Mouse (Mus musculus) testis, postnatal 10 days (tissue): ENCODE results near the gene Shb.

Source experiments
- DNase-seq: peaks from one replicate; pipeline ENCODE4 v3.0.0; 2021; ENCODE audit warnings: low spot score

Shb gene

DNA sequence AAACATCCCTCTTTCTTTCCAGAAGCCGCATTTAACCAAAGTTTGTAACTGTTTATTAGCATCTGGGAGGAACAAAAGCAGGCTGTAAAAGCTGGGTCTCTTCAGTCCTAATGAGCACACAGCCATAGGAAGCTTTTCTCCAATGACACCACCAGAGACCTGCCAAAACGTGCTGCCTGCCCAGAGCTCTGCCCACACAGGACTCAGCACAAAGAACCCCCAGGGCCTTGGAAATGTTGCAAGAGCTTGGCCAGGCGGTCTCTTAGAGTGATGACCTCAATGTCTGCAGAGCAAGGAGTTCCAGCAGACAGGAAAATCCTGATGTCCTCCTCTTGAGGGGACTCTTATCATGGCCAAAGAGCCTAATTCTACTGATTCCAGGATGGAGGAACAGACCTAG is 28.5 kb downstream of the Shb start:
- DNase-seq: no peak

DNA sequence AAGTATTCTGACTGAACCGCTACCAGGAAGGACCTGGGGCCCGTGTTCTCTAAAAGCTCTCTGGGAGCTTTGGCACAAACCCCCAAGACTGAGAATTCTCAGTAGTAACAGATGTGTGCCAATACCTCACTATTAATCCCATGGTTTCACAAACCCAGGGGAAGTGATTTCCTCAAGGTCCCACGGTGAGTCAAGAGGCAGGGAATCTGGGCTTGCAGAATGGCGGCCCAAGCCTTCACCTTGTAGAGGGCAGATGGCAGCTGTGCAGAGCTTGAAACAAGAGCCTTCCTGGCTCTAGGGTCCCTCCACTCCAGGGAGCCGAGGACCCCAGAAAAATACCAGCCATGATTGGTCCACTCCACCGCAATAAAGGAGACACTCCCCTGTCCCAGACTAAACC is 28.9 kb downstream of the Shb start:
- DNase-seq: no peak

DNA sequence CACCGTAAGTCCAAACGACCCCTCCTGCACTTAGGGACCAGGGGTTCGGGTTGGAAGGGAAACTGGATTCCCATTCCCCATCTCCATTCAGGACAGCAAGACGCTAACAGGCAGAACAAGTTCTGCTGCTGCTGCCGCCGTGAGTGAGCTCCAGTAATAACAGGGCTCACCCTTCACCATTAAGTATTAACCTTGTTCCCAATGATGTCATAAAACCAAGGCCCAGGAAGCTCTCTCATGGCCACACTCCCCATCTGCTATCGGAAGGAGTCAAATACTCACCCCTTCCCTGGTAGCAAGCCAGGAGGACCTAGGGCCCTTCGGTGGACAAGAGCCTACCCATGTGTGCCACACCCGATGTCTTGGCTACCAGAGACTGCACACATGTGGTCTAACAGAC is 30.3 kb downstream of the Shb start:
- DNase-seq: no peak

DNA sequence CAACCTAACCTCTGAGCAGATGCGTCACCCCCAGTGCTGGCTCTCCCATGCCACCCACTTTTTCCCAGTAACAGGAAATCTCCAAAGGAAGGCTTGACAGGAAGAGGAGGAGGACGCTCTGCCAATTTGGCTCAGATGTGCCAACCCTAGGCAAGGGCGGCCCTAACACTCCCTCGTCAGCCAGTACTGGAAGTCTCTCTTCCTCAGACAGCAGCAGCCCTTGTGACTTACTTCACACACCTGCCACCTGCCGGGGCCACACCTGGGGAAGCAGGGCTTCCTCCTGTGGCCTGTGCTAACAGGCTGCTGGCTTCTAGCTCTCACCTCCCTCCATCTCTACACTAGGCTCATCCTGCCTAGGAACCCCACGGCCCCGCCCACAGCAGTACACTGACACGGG is 31.9 kb downstream of the Shb start:
- DNase-seq: no peak

- DNase-seq: no peak
Measured at GRCm38 (mm10) chr4:45499556-45499955, 32.7 kb downstream of the Shb start.

- no peak for DNase-seq
Measured at GRCm38 (mm10) chr4:45499081-45499480, 33.2 kb downstream of the Shb start.

GRCm38 (mm10) chr4:45498345-45498744 is 33.9 kb downstream of the Shb start:
- DNase-seq: no peak

GRCm38 (mm10) chr4:45497282-45497681 is 35.0 kb downstream of the Shb start:
- DNase-seq: no peak

DNA sequence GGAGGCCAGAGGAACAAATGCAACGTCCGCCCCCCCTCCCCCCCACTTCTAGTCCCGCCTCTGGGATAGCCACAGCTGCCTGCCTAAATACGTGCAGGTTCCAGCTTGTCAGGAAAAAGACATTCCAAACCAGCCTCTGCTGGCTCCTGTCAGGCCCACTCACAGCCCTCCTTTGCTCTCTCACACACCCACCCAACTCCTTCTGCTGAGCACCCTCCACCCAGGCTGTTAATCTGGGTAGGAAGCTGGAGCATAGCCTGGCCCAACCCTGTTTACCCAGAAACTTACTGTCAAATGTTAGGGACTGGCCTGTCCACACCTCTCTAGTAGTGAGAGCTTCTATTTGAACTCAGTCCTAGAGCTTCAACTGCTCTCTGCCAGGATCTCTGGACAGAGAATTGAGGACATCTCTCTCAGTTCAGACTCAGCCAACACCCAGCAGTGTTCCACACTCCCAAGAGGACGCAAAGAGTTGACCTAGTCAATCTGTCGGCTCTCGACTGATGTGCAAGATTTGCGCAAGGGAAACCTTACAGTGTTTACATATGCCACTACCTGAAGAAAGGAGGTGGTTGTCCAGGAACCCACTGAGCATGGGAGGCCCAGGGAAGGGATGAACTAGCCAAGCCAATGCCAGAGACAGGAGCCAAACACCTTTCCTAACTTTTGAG is 36.6 kb downstream of the Shb start:
- DNase-seq: no peak

DNA sequence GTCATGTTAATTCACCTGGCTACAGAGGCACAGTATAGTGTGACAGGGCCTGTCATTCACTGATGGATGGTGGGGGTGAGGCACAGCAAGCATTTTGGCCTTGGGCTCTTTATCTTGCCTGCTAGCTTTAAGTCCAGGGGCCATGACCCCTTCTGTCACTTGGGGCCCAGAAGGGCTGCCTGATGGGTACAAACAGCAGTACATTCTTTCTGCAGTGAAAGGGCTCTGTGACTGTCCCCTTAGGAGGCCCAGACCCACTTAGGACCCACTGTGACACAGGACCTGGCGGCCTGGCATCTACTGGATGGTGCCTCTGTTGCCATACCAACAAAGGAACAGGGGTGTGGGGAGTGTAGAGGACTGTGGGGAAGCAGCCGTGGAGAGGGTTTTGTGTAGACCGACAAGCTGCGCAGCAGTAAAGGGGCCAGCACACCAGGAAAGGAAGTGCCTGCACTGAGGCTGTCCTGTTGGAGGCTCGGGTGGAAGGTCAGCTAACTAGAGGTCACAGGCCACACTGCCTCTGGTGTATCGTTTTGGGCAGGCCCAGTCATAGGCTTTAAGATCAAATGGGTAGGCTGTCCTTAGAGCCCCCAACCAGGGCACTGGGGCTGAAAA is 38.4 kb downstream of the Shb start:
- DNase-seq: no peak

DNA sequence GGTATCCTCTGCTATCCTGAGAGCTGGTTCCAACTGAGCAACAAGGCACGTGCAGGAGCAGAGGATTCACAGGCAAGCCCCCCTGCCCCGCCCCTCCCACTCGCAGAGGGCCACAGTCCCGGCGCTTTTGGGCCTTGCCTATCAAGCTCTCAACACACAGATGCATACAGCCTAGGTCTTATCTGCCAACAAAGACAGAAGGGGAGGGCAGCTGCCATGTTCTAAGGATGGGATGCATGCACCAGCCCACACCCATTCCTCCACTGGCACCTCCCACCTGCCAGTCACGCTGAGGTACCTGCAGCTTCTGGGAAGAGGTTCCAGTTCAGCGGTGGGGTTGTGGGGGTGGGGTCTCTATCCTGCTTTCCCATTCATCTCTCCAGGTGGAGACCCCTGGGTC is 39.2 kb downstream of the Shb start:
- DNase-seq: no peak

GRCm38 (mm10) chr4:45492681-45493081 is 39.6 kb downstream of the Shb start:
- DNase-seq: no peak

- DNase-seq: no peak
Measured at GRCm38 (mm10) chr4:45491685-45492601, 40.3 kb downstream of the Shb start.

DNA sequence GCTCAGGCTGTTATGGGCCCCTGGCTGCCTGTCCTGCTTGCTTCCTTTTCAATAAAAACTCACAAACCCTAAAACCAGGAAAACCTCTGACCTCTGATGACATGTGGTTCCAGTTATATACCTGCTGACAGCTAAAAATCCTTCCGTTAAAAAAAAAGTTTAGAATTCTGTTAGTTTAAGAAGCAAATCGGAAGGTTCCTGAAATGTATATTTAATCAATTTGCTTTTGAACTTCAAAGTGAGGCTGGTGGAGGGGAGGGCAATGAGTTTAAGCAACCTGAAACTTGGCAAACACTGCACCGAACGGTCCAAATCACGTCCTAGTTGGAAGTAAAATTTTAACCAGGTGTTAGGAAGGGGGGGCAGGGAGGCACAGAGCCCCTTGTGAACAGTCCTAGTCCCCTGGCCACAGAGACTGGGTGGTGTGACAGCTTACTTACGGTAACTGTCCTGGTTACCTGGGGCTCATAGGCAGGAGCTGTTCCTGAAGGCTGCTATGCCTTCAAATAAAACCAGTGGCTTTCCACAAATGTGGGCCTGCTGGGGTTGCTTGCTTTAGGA is 41.1 kb downstream of the Shb start:
- DNase-seq: no peak

GRCm38 (mm10) chr4:45490036-45490752 is 42.1 kb downstream of the Shb start:
- DNase-seq: no peak

DNA sequence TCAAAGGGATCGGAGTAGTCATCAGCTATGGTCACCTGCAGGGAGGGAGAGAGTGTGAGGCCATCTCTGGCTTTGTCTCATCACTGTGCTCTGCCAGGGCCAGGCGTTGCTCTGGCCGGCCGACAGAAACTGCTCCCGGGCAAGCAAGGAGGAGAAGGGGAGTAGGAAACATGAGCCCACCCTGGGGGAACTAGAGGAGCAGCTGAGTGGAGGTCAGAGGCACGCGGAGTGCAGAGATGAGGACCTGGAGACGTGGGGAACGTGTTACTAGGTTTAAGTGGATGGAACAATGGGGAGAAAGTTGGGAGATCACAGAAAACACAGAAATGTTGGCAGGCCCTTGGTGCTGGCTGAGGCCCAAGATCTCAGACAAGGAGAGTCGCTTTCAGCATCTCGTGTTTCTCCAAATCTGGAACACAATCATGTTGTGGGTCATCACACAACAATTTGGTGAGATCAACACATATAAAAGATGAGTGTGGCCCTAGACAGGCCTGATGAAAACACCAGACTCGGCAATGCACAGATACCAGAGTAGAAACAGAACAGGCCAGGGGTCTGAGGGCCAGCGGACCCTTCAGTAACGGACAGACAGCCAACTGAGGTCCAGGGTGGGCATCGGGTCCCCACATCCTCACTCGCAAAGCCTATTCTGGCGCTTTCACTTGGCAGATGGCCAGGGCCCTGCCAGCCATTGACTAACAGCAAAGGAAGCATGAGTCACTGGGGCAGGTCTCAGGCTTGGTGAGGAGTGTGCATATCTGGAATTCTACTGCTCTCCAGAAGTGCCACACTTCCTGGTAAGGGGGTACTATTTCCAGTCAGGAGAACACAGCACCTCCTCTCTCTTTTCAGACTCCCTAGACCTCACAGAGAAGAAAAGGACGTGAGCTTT is 42.9 kb downstream of the Shb start:
- peak; percentile 71 for DNase-seq

- DNase-seq: no peak
Measured at GRCm38 (mm10) chr4:45487681-45488081, 44.6 kb downstream of the Shb start.

- no peak for DNase-seq
Measured at GRCm38 (mm10) chr4:45485024-45485423, 47.2 kb downstream of the Shb start.

GRCm38 (mm10) chr4:45483271-45484245 is 48.7 kb downstream of the Shb start:
- no peak for DNase-seq

- no peak for DNase-seq
Measured at GRCm38 (mm10) chr4:45482271-45482670, 50.0 kb downstream of the Shb start.
